Mouse (Mus musculus) midbrain, embryonic 16.5 days (tissue): Measurements from ENCODE around the gene Rad54l. TPM values are rescaled to one million over a fixed set of nuclear protein-coding genes. Genes with fewer than 3 reads are reported as not detected.

ENCODE experiments used
- ATAC-seq: fragments of 200-750 bp; cut with Nextera tagmentation; 2 replicates; pipeline ENCODE4 v1.8.0; 2017; ENCODE audit warnings: moderate TSS enrichment
- H3K27ac ChIP-seq: fragments of 300-500 bp; sonication (generic); 2 replicates; pipeline ENCODE4 v1.5.1; 2014; ENCODE audit warnings: mild to moderate bottlenecking, low read length, mixed read lengths
- H3K27me3 ChIP-seq: fragments of 300-500 bp; sonication (generic); 2 replicates; pipeline ENCODE4 v1.6.1; 2014; ENCODE audit warnings: low read depth, low read length, mixed read lengths; ENCODE audit not compliant: control insufficient read depth, insufficient read depth
- H3K36me3 ChIP-seq: fragments of 300-500 bp; sonication (generic); 2 replicates; pipeline ENCODE4 v1.6.1; 2014; ENCODE audit warnings: mild to moderate bottlenecking, low read length, moderate library complexity, mixed read lengths; ENCODE audit not compliant: control insufficient read depth, insufficient read depth
- H3K4me1 ChIP-seq: fragments of 300-500 bp; sonication (generic); 2 replicates; pipeline ENCODE4 v1.6.1; 2014; ENCODE audit warnings: mild to moderate bottlenecking, low read length, mixed read lengths; ENCODE audit not compliant: control insufficient read depth, insufficient read depth
- H3K4me2 ChIP-seq: fragments of 300-500 bp; sonication (generic); 2 replicates; pipeline ENCODE4 v1.6.1; 2014; ENCODE audit warnings: mild to moderate bottlenecking, low read length, mixed read lengths
- H3K4me3 ChIP-seq: fragments of 300-500 bp; sonication (generic); 2 replicates; pipeline ENCODE4 v1.5.1; 2014; ENCODE audit warnings: low read depth, mild to moderate bottlenecking, low read length, moderate library complexity, mixed read lengths
- H3K9ac ChIP-seq: fragments of 300-500 bp; sonication (generic); 2 replicates; pipeline ENCODE4 v1.6.1; 2014; ENCODE audit warnings: low read depth, low read length, mixed read lengths
- H3K9me3 ChIP-seq: fragments of 300-500 bp; sonication (generic); replicated peaks from 2 replicates; pipeline ENCODE4 v1.6.1; 2014; ENCODE audit warnings: mild to moderate bottlenecking, low read length, mixed read lengths; ENCODE audit not compliant: control insufficient read depth, poor library complexity, severe bottlenecking
- WGBS: fragments of 180-500 bp; shearing (Covaris S2); extraction: QIAGEN DNeasy Blood & Tissue Kit; methylation state at CpG from one replicate; pipeline ENCODE4 v1.1.7; 2014; 5-methylcytosine and 5-hydroxymethylcytosine counted together
- polyA plus RNA-seq: library from polyadenylated mRNA; unstranded; fragments of >200 nt; fragmentation: Nextera tagmentation; extraction: Ambion mirVana; gene quantifications from 2 replicates; pipeline ENCODE4 v1.2.1, GENCODE M21; 2015

Rad54l gene
- polyA plus RNA-seq: 4.6 and 6.1 TPM in 2 replicates

- ATAC-seq: peak; percentile 97
- H3K9ac ChIP-seq: peak within 1 kb of the TSS; percentile 64
- peak within 1 kb of the TSS; percentile 60 for H3K4me3 ChIP-seq
- H3K9me3 ChIP-seq: no peaks in the 10 kb centered on the region
- H3K4me2 ChIP-seq: peak within 1 kb of the TSS; percentile 67
- no peaks in the 10 kb centered on the region for H3K27me3 ChIP-seq
- WGBS: 4% methylated on average over 24 of the region's 24 CpGs
- H3K27ac ChIP-seq: peak within 1 kb of the TSS; percentile 48
- no peaks in the 10 kb centered on the region for H3K36me3 ChIP-seq
- peaks cover 16% of the 10 kb centered on the region for H3K4me1 ChIP-seq
These were observed at the start of gene Rad54l, which contains the start of gene Pomgnt1 for GRCm38 (mm10) chr4:116123602-116124519. Gene Rad54l (minus strand): TSS chr4:116123690. Gene Pomgnt1 (plus strand): TSS chr4:116123840.

- Histone ChIP-seq H3K27ac (no peak within 1 kb of the TSS), H3K9ac (no peak within 1 kb of the TSS), H3K36me3 (no peaks in the 10 kb centered on the region), H3K4me1 (peaks cover 11% of the 10 kb centered on the region), H3K27me3 (no peaks in the 10 kb centered on the region), H3K4me3 (no peak within 1 kb of the TSS), H3K4me2 (no peak within 1 kb of the TSS), H3K9me3 (no peaks in the 10 kb centered on the region)
- 81% methylated on average over 6 of the region's 6 CpGs for WGBS
- ATAC-seq: no peak
These were observed 49.6 kb upstream of the Rad54l start, which contains the start of the genes 1700042G07Rik and Gm49337 for GRCm38 (mm10) chr4:116173072-116173471. Gene 1700042G07Rik (plus strand): TSS chr4:116173372. Gene Gm49337 (plus strand): TSS chr4:116173384.

- Histone ChIP-seq H3K9ac (no peak overlapping the region), H3K27me3 (no peaks in the 10 kb centered on the region), H3K4me2 (no peak overlapping the region), H3K4me3 (no peak overlapping the region), H3K27ac (no peak overlapping the region), H3K4me1 (no peaks in the 10 kb centered on the region; the same call in 1 of the 2 replicates), H3K36me3 (no peaks in the 10 kb centered on the region), H3K9me3 (no peaks in the 10 kb centered on the region)
- 70% methylated on average over 3 of the region's 3 CpGs for WGBS
- no peak for ATAC-seq
These were observed 45.8 kb upstream of the Rad54l start for GRCm38 (mm10) chr4:116169353-116169672.

- no peak overlapping the region for H3K27ac ChIP-seq
- no peaks in the 10 kb centered on the region for H3K27me3 ChIP-seq
- H3K9ac ChIP-seq: no peak overlapping the region
- 83% methylated on average over 7 of the region's 8 CpGs for WGBS
- H3K4me1 ChIP-seq: no peaks in the 10 kb centered on the region
- no peaks in the 10 kb centered on the region for H3K9me3 ChIP-seq
- ATAC-seq: peak; percentile 68
- no peak overlapping the region for H3K4me2 ChIP-seq
- no peaks in the 10 kb centered on the region for H3K36me3 ChIP-seq
- H3K4me3 ChIP-seq: no peak overlapping the region
These were observed 45.3 kb upstream of the Rad54l start for GRCm38 (mm10) chr4:116168617-116169352.

- no peak for ATAC-seq
- H3K4me3 ChIP-seq: no peak within 1 kb of the TSS
- H3K9ac ChIP-seq: no peak within 1 kb of the TSS
- no peaks in the 10 kb centered on the region for H3K36me3 ChIP-seq
- no peaks in the 10 kb centered on the region for H3K4me1 ChIP-seq
- H3K4me2 ChIP-seq: no peak within 1 kb of the TSS
- H3K9me3 ChIP-seq: no peaks in the 10 kb centered on the region
- no peak within 1 kb of the TSS for H3K27ac ChIP-seq
- WGBS: 38% methylated on average over 7 of the region's 7 CpGs
- no peaks in the 10 kb centered on the region for H3K27me3 ChIP-seq
These were observed 43.9 kb upstream of the Rad54l start, which contains the start of gene Tspan1 for GRCm38 (mm10) chr4:116167404-116167803. Gene Tspan1 (minus strand): TSS chr4:116167601.

- no peak overlapping the region for H3K4me3 ChIP-seq
- no peaks in the 10 kb centered on the region for H3K4me1 ChIP-seq
- no peaks in the 10 kb centered on the region for H3K36me3 ChIP-seq
- H3K27ac ChIP-seq: no peak overlapping the region
- no peaks in the 10 kb centered on the region for H3K27me3 ChIP-seq
- ATAC-seq: no peak
- H3K9ac ChIP-seq: no peak overlapping the region
- 78% methylated on average over 8 of the region's 8 CpGs for WGBS
- H3K4me2 ChIP-seq: no peak overlapping the region
- H3K9me3 ChIP-seq: no peaks in the 10 kb centered on the region
These were observed 42.4 kb upstream of the Rad54l start for GRCm38 (mm10) chr4:116165708-116166407.

GRCm38 (mm10) chr4:116164759-116165554 lies 41.5 kb upstream of the Rad54l start:
- ATAC-seq: no peak
- Histone ChIP-seq H3K4me1 (no peaks in the 10 kb centered on the region), H3K27me3 (no peaks in the 10 kb centered on the region), H3K4me2 (no peak overlapping the region), H3K27ac (no peak overlapping the region), H3K4me3 (no peak overlapping the region), H3K9ac (no peak overlapping the region), H3K9me3 (no peaks in the 10 kb centered on the region), H3K36me3 (no peaks in the 10 kb centered on the region)
- 83% methylated on average over 2 of the region's 2 CpGs for WGBS

- Histone ChIP-seq H3K4me3 (no peak overlapping the region), H3K4me1 (no peaks in the 10 kb centered on the region), H3K27ac (no peak overlapping the region), H3K27me3 (no peaks in the 10 kb centered on the region), H3K4me2 (no peak overlapping the region), H3K9me3 (no peaks in the 10 kb centered on the region), H3K9ac (no peak overlapping the region), H3K36me3 (peaks cover 19% of the 10 kb centered on the region)
- no peak for ATAC-seq
- 75% methylated on average over 4 of the region's 4 CpGs for WGBS
These were observed 38.7 kb upstream of the Rad54l start for GRCm38 (mm10) chr4:116162142-116162541.
